In the genomic region with DNA sequence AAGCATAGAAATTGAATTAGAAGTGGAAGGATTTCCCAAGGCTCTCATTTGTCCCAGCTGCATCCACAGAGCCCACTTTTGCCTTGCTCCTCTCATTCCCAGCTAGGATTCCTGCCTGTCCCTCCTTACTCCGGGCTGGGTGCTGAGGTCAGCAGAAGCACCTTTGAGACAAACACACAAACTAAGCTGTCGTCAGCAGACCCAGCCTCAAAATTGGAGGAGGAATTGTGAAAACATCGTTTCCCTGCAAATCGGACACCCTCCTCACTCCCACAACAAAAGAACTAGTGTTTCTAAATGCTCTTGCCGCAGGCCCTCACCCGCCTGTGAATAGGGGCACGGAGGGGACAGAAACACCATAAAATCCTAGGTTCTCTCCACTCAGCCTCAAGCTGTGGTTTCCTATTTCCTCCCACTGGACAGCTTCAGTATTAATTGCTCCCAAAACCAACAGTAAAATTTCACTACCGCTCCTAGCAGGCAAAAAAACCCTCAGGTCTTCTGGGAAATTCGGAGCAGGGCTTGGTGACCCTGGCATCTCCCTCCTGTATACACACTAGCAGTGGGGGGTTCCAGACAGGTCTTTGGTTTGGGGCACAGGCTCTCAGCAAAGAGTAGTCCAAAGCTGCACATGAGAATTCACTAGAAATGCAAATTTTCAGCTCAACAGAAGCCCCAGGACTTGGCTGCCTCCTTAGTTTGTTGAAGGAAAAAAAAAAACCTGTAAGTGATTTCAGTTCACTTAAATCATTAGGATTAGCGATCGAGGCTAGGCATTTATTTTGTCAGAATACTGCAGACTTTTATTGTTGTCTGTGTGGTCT, we compare ENCODE assay signal across 8 mouse cellular contexts.
DNase-seq lines count a peak whose midpoint lies in the region; ATAC-seq and TF ChIP-seq lines count a peak whose summit lies in the region.

No protein-coding gene starts in this region.

- intact Hi-C loops in gastrocnemius, adult 2 months (cut with DNase I) = loop anchor here (10.0 kb wide), 1 partner anchor 122 kb away; the partner anchor contains the start of gene Adamts9

- WGBS in intestine, embryonic 16.5 days = 36% methylated on average over 11 of the region's 11 CpGs
- 34% methylated on average over 11 of the region's 11 CpGs for WGBS in stomach, embryonic 16.5 days

- no peaks in the 10 kb centered on the region for H3K36me3 ChIP-seq in intestine, embryonic 16.5 days (ENCODE audit: control insufficient read depth, insufficient read depth, low read length)
- H3K36me3 ChIP-seq in stomach, embryonic 16.5 days (ENCODE audit: control insufficient read depth, insufficient read depth, low read length) = no peaks in the 10 kb centered on the region

- no peaks in the 10 kb centered on the region for H3K27me3 ChIP-seq in intestine, embryonic 16.5 days (replicated peaks; ENCODE audit: control insufficient read depth, insufficient read depth, low read length)
- no peaks in the 10 kb centered on the region for H3K27me3 ChIP-seq in stomach, embryonic 16.5 days (ENCODE audit: control insufficient read depth, insufficient read depth, low read length)

- H3K4me1 ChIP-seq in intestine, embryonic 16.5 days (ENCODE audit: control insufficient read depth, insufficient read depth, low read length) = peaks cover 14% of the 10 kb centered on the region
- 0 out of 2 replicates have a peak, but pooled peaks cover 6% of the 10 kb centered on the region for H3K4me1 ChIP-seq in stomach, embryonic 16.5 days (ENCODE audit: control insufficient read depth, insufficient read depth, low read length)

- peak overlapping the region; percentile 23 for H3K4me2 ChIP-seq in intestine, embryonic 16.5 days (ENCODE audit: low read depth, low read length)
- peak overlapping the region; percentile 41; the same call in 1 of the 2 replicates for H3K4me2 ChIP-seq in stomach, embryonic 16.5 days (ENCODE audit: low read depth, low read length)

- no peak for ATAC-seq in intestine, embryonic 16.5 days
- ATAC-seq in stomach, embryonic 16.5 days (ENCODE audit: insufficient read depth, low FRiP score) = no peak
- ATAC-seq in monocyte, adult 5-6 weeks (replicated peaks; ENCODE audit: insufficient number of reproducible peaks, low FRiP score, low TSS enrichment, poor library complexity, severe bottlenecking) = no peak

- DNase-seq in gastrocnemius, adult 2 months = peak; percentile 24
- no peak for DNase-seq in gastrocnemius, postnatal 25 days
- peak; percentile 5 for DNase-seq in right cerebral cortex, postnatal 25 days
- DNase-seq in right cerebral cortex, postnatal 36 days (ENCODE audit: low spot score in 2 of 2) = no peak
- no peak for DNase-seq in layer of hippocampus, postnatal 14 days (ENCODE audit: low spot score in 2 of 2)

- no peak for TF ChIP-seq CTCF in gastrocnemius, adult 2 months (IDR thresholded peaks at IDR 0.05)

- peak overlapping the region; percentile 77 for H3K27ac ChIP-seq in gastrocnemius, adult 2 months
- H3K27ac ChIP-seq in intestine, embryonic 16.5 days (ENCODE audit: low read length) = peak overlapping the region; percentile 46
- H3K27ac ChIP-seq in stomach, embryonic 16.5 days (ENCODE audit: low read length) = peak overlapping the region; percentile 40; the same call in 1 of the 2 replicates

- no peaks in the 10 kb centered on the region for H3K9me3 ChIP-seq in intestine, embryonic 16.5 days (ENCODE audit: control insufficient read depth, low read length)
- H3K9me3 ChIP-seq in stomach, embryonic 16.5 days (replicated peaks; ENCODE audit: control insufficient read depth, low read length) = no peaks in the 10 kb centered on the region

- peak overlapping the region; percentile 24; the same call in 1 of the 2 replicates for H3K9ac ChIP-seq in intestine, embryonic 16.5 days (ENCODE audit: low read depth, low read length)
- H3K9ac ChIP-seq in stomach, embryonic 16.5 days (ENCODE audit: low read length) = no peak overlapping the region

- peak overlapping the region; percentile 72 for H3K4me3 ChIP-seq in gastrocnemius, adult 2 months
- 0 out of 2 replicates have a peak overlapping the region, but pooled peaks have one; percentile 1 for H3K4me3 ChIP-seq in intestine, embryonic 16.5 days (ENCODE audit: low read length)
- no peak overlapping the region for H3K4me3 ChIP-seq in stomach, embryonic 16.5 days (replicated peaks; ENCODE audit: low read length)

Comparison
In these comparisons a context has a peak if more than half of its experiments do, and no peak if none do; other contexts are left out.
1. DNase-seq: peak in gastrocnemius, adult 2 months (single experiment) and right cerebral cortex, postnatal 25 days (single experiment); none in gastrocnemius, postnatal 25 days (single experiment), right cerebral cortex, postnatal 36 days (0 of 2) and layer of hippocampus, postnatal 14 days (0 of 2).
2. Peak in every context shown above with its lines, with median percentiles within 50 percentile points of each other: H3K27ac ChIP-seq.